In the genomic region with DNA sequence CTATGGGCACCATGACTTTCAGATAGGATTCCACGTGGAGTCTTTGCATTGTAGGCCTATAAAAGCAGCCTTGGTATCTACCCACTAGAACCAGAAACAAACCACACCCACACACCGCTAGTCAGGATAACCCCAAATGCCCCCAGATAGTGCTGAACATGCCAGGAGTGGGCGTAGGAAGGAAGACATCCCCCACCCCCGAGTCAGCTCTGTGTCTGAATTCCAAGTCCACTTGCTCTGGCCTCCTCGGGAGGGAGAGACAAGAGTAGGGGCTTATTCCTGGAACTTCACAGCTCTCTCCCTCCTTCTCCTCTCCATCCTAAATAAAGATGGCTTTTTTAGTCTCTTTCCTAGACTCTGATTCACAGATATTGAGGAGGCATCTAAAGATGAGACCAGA, we compare ENCODE assay signal across 25 mouse cellular contexts.
DNase-seq lines count a peak whose midpoint lies in the region; ATAC-seq lines count a peak whose summit lies in the region.
"Had no signal": no experiment of that assay in that cellular context is flagged by ENCODE, and none has a peak within 500 bp of the region (broad histone marks: within the 10 kb centered on the region; RNA-seq: fewer than 3 reads in every experiment).

No protein-coding gene starts in this region.

- H3K9me3 ChIP-seq in forebrain, embryonic 16.5 days (ENCODE audit: control insufficient read depth, low read length): no peaks in the 10 kb centered on the region
- H3K9me3 ChIP-seq: embryonic facial prominence, embryonic 15.5 days; kidney, embryonic 15.5 days; limb, embryonic 10.5 days; liver, embryonic 15.5 days; lung, embryonic 15.5 days; midbrain, embryonic 15.5 days; neural tube, embryonic 13.5 days had no signal

- DNase-seq in frontal cortex, postnatal 25 days (ENCODE audit: low spot score in 2 of 2): no peak
- peak; percentile 60 to 78 for DNase-seq in frontal cortex, postnatal 36 days (ENCODE audit: low spot score in 2 of 2)
- DNase-seq in left cerebral cortex, postnatal 36 days (ENCODE audit: low spot score in 2 of 2): peak; percentile 67 to 78
- DNase-seq in telencephalon, adult 2 months (ENCODE audit: low read depth, low spot score): peak; percentile 82
- DNase-seq in layer of hippocampus, adult 9-11 months: no peak
- DNase-seq: adrenal gland, postnatal 14 days; cerebellum, adult 8-10 months; heart, postnatal 10 days; kidney, postnatal 4 days; liver; thymus, postnatal 25 days had no signal

- H3K27ac ChIP-seq in forebrain, embryonic 16.5 days (ENCODE audit: low read length): no peak overlapping the region
- H3K27ac ChIP-seq: embryonic facial prominence, embryonic 15.5 days; hindbrain, postnatal 0 days; kidney, embryonic 15.5 days; limb, embryonic 10.5 days; liver, embryonic 15.5 days; lung, embryonic 15.5 days; macrophage; midbrain, embryonic 15.5 days; neural tube, embryonic 13.5 days had no signal

- no peaks in the 10 kb centered on the region for H3K36me3 ChIP-seq in forebrain, embryonic 16.5 days (ENCODE audit: control insufficient read depth, insufficient read depth)
- H3K36me3 ChIP-seq: embryonic facial prominence, embryonic 15.5 days; kidney, embryonic 15.5 days; limb, embryonic 10.5 days; liver, embryonic 15.5 days; lung, embryonic 15.5 days; midbrain, embryonic 15.5 days; neural tube, embryonic 13.5 days had no signal

- peaks cover 6% of the 10 kb centered on the region; the same call in 1 of the 2 replicates for H3K4me1 ChIP-seq in forebrain, embryonic 16.5 days (replicated peaks; ENCODE audit: control insufficient read depth, insufficient read depth, low read length)
- H3K4me1 ChIP-seq: embryonic facial prominence, embryonic 15.5 days; kidney, embryonic 15.5 days; limb, embryonic 10.5 days; liver, embryonic 15.5 days; lung, embryonic 15.5 days; midbrain, embryonic 15.5 days; neural tube, embryonic 13.5 days had no signal

- no peak overlapping the region for H3K4me3 ChIP-seq in forebrain, embryonic 16.5 days (replicated peaks; ENCODE audit: low read length)
- H3K4me3 ChIP-seq: embryonic facial prominence, embryonic 15.5 days; kidney, embryonic 15.5 days; limb, embryonic 10.5 days; liver, embryonic 15.5 days; lung, embryonic 15.5 days; midbrain, embryonic 15.5 days; neural tube, embryonic 13.5 days had no signal

- no peak overlapping the region for H3K9ac ChIP-seq in forebrain, embryonic 16.5 days (replicated peaks; ENCODE audit: low read depth, low read length)
- H3K9ac ChIP-seq: embryonic facial prominence, embryonic 15.5 days; kidney, embryonic 15.5 days; liver, embryonic 15.5 days; lung, embryonic 15.5 days; midbrain, embryonic 15.5 days; neural tube, embryonic 13.5 days had no signal

- no peaks in the 10 kb centered on the region for H3K27me3 ChIP-seq in forebrain, embryonic 16.5 days (replicated peaks; ENCODE audit: control insufficient read depth, insufficient read depth, low read length)
- H3K27me3 ChIP-seq: embryonic facial prominence, embryonic 15.5 days; kidney, embryonic 15.5 days; liver, embryonic 15.5 days; lung, embryonic 15.5 days; midbrain, embryonic 15.5 days; neural tube, embryonic 13.5 days had no signal

- no peak overlapping the region for H3K4me2 ChIP-seq in forebrain, embryonic 16.5 days (ENCODE audit: low read length)
- H3K4me2 ChIP-seq: embryonic facial prominence, embryonic 15.5 days; heart, embryonic 11.5 days; kidney, embryonic 15.5 days; liver, embryonic 15.5 days; lung, embryonic 15.5 days; midbrain, embryonic 15.5 days; neural tube, embryonic 13.5 days had no signal

- WGBS in forebrain, embryonic 16.5 days: 71% methylated on average over 5 of the region's 5 CpGs

- intact Hi-C loops in left cerebral cortex, postnatal 36 days (cut with DNase I): no loop called here

- ATAC-seq in frontal cortex, adult (ENCODE audit: low TSS enrichment): peak; percentile 88
- no peak for ATAC-seq in forebrain, embryonic 16.5 days
- ATAC-seq: forebrain, embryonic 14.5 days; hindbrain, postnatal 0 days; intestine, postnatal 0 days; midbrain, embryonic 15.5 days had no signal

Comparison
In these comparisons a context has a peak if more than half of its experiments do, and no peak if none do; other contexts are left out.
1. DNase-seq: peak in frontal cortex, postnatal 36 days (2 of 2), left cerebral cortex, postnatal 36 days (2 of 2) and telencephalon, adult 2 months (single experiment); none in frontal cortex, postnatal 25 days (0 of 2) and layer of hippocampus, adult 9-11 months (single experiment).